Mouse (Mus musculus) kidney, adult 2 months (tissue): Measurements from ENCODE around the gene Avil.

Experiments
- CTCF ChIP-seq: fragments of 200-500 bp; conservative IDR thresholded peaks from 2 replicates; pipeline ENCODE4 v1.5.1; 2011; ENCODE audit warnings: low read depth, mild to moderate bottlenecking, control low read depth, low read length, moderate library complexity, mixed read lengths; ENCODE audit not compliant: insufficient read depth, insufficient read length
- POLR2A ChIP-seq: fragments of 200-500 bp; IDR thresholded peaks from one replicate; pipeline ENCODE4 v1.6.1; 2011; ENCODE audit warnings: low read depth, low read length, control low read depth

GRCm38 (mm10) chr10:126993621-126994020, 6.9 kb upstream of the Avil start:
- TF ChIP-seq POLR2A (no peak), CTCF (no peak)
